Mouse (Mus musculus) CH12.LX (cell line): ENCODE measurements around the gene Ern1. TPM values are rescaled to one million over a fixed set of nuclear protein-coding genes. Genes with fewer than 3 reads are reported as not detected.

Source experiments
- DNase-seq: peaks from one replicate; pipeline ENCODE4 v3.0.0-alpha.2; 2013; ENCODE audit errors: extremely low read depth
- H3K27ac ChIP-seq: 2 replicates; pipeline ENCODE4 v1.5.1; 2012; ENCODE audit warnings: low read depth, mild to moderate bottlenecking, control low read depth, moderate library complexity; ENCODE audit not compliant: insufficient read depth
- H3K27me3 ChIP-seq: replicated peaks from 2 replicates; pipeline ENCODE3; 2012; ENCODE audit warnings: inconsistent platforms
- H3K36me3 ChIP-seq, 2 experiments: replicated peaks in 1 of 2; 2 replicates each; pipeline versions ENCODE3 to v1.6.1; 2012; ENCODE audit warnings: inconsistent platforms in 1 of 2, low read length in 1 of 2, mild to moderate bottlenecking in 1 of 2, mixed read lengths in 1 of 2, moderate library complexity in 1 of 2; ENCODE audit not compliant: control insufficient read depth in 1 of 2, insufficient read depth in 1 of 2
- H3K4me1 ChIP-seq, 2 experiments: 2 replicates each; pipeline ENCODE4 v1.6.1; 2012; ENCODE audit warnings: inconsistent platforms in 1 of 2, moderate library complexity in 1 of 2; ENCODE audit not compliant: insufficient read depth in 2 of 2, control insufficient read depth in 1 of 2
- H3K4me2 ChIP-seq: 2 replicates; pipeline ENCODE4 v1.6.1; 2012; ENCODE audit warnings: low read depth, mild to moderate bottlenecking, control low read depth; ENCODE audit not compliant: poor library complexity, insufficient read depth, severe bottlenecking
- H3K4me3 ChIP-seq, 3 experiments: fragments of 150-350 bp in 1 of 3; sonication (generic) in 1 of 3; replicated peaks in 1 of 3; 2 replicates each; pipeline versions ENCODE3 to v1.5.1; 2011 to 2012; ENCODE audit warnings: low read depth in 2 of 3, low read length in 2 of 3, mild to moderate bottlenecking in 2 of 3, moderate library complexity in 2 of 3, control low read depth in 1 of 3, improper control_type of control experiment in 1 of 3, inconsistent platforms in 1 of 3, mixed read lengths in 1 of 3; ENCODE audit not compliant: poor library complexity in 1 of 3
- H3K79me2 ChIP-seq: replicated peaks from 2 replicates; pipeline ENCODE4 v1.6.1; 2012; ENCODE audit warnings: mild to moderate bottlenecking, moderate library complexity; ENCODE audit not compliant: control insufficient read depth, poor library complexity, insufficient read depth, severe bottlenecking; ENCODE audit errors: extremely low read depth
- H3K9ac ChIP-seq: 2 replicates; pipeline ENCODE4 v1.6.1; 2012; ENCODE audit warnings: low read depth, mild to moderate bottlenecking, control low read depth, moderate library complexity; ENCODE audit not compliant: insufficient read depth
- H3K9me3 ChIP-seq: replicated peaks from 2 replicates; pipeline ENCODE3; 2012; ENCODE audit warnings: low read length, inconsistent platforms, mixed read lengths
- CHD2 ChIP-seq: IDR thresholded peaks from 2 replicates; pipeline ENCODE4 v1.6.1; 2011; ENCODE audit warnings: low read length, improper control_type of control experiment
- ELF1 ChIP-seq: IDR thresholded peaks from 2 replicates; pipeline ENCODE4 v1.6.1; 2014; ENCODE audit warnings: low read depth, mild to moderate bottlenecking, inconsistent platforms, low read length, improper control_type of control experiment
- MYC ChIP-seq: IDR thresholded peaks from 2 replicates; pipeline ENCODE4 v1.6.1; 2011; ENCODE audit warnings: low read depth, mild to moderate bottlenecking, improper control_type of control experiment, low read length
- NELFE ChIP-seq: IDR thresholded peaks from 2 replicates; pipeline ENCODE4 v1.6.1; 2011; ENCODE audit warnings: low read depth, low read length, improper control_type of control experiment
- POLR2A ChIP-seq: IDR thresholded peaks from 2 replicates; pipeline ENCODE4 v1.6.1; 2011; ENCODE audit warnings: low read depth, mild to moderate bottlenecking, improper control_type of control experiment, low read length
- POLR2AphosphoS2 ChIP-seq: IDR thresholded peaks from 2 replicates; pipeline ENCODE4 v1.6.1; 2011; ENCODE audit warnings: low read depth, low read length, improper control_type of control experiment
- TBP ChIP-seq: conservative IDR thresholded peaks from 2 replicates; pipeline ENCODE4 v1.6.1; 2011; ENCODE audit warnings: low read depth, low read length, improper control_type of control experiment
- TCF12 ChIP-seq: IDR thresholded peaks from 2 replicates; pipeline ENCODE4 v1.6.1; 2014; ENCODE audit warnings: low read depth, mild to moderate bottlenecking, inconsistent platforms, low read length, improper control_type of control experiment
- ZMIZ1 ChIP-seq: IDR thresholded peaks from 2 replicates; pipeline ENCODE4 v1.6.1; 2012; ENCODE audit warnings: low read depth, mild to moderate bottlenecking, inconsistent platforms, low read length, improper control_type of control experiment
- ZNF384 ChIP-seq: IDR thresholded peaks from 2 replicates; pipeline ENCODE4 v1.6.1; 2012; ENCODE audit warnings: low read depth, low read length, improper control_type of control experiment, inconsistent platforms
- dilution Hi-C: fragments of 300-500 bp; cut with MboI; formaldehyde crosslinking; loops from 2 replicates; pipeline ENCODE4 v1.14.3; 2020; ENCODE audit warnings: low sequenced_read_pairs; ENCODE audit not compliant: extremely low pct_unique_long_range_greater_than_20kb, extremely low pct_ligation_motif_present
- in situ Hi-C: fragments of 300-500 bp; cut with MboI; formaldehyde crosslinking; loops from 3 replicates; pipeline ENCODE4 v1.14.3; 2019; ENCODE audit warnings: low sequenced_read_pairs, low pct_ligation_motif_present, low pct_unique_long_range_greater_than_20kb, mixed read lengths
- polyA plus RNA-seq: library from polyadenylated mRNA; unstranded; fragments of >175 nt; gene quantifications from 2 replicates; pipeline ENCODE4 v1.2.1, GENCODE M21; 2012; ENCODE audit warnings: low read depth; ENCODE audit not compliant: insufficient read length
- total RNA-seq, 2 experiments: library from RNA; depleted of rRNA; stranded (reverse); fragments of 300-350 nt in 1 of 2; fragments of >200 nt in 1 of 2; gene quantifications; 2 replicates each; pipeline ENCODE4 v1.2.3; 2012 to 2014

Ern1 gene
- total and polyA plus RNA-seq, 3 experiments, result 3.0 to 21.7 (median 7.7) TPM

GRCm38 (mm10) chr11:106502631-106503424, 15.2 kb upstream of the Ern1 start:
- H3K4me2 ChIP-seq, result peak overlapping the region; percentile 29; the same call in 1 of the 2 replicates
- no peak overlapping the region for H3K4me3 ChIP-seq
- H3K4me1 ChIP-seq, result peaks cover 17 to 43% of the 10 kb centered on the region in 2 experiments
- H3K36me3 ChIP-seq, result peaks cover 0 to 8% of the 10 kb centered on the region in 2 experiments
- no peaks in the 10 kb centered on the region for H3K9me3 ChIP-seq
- peak overlapping the region; percentile 98 for H3K9ac ChIP-seq
- no peaks in the 10 kb centered on the region for H3K27me3 ChIP-seq
- dilution Hi-C loops, result no loop called here
- in situ Hi-C loops, result loop anchor here (10.0 kb wide), 1 partner anchor 252 kb away; the partner anchor contains the start of genes Milr1 and Pecam1
- TF ChIP-seq ELF1 (no peak), MYC (0 out of 2 replicates have a peak, but pooled peaks have one; percentile 13), TCF12 (no peak), CHD2 (peak; percentile 78), POLR2A (peak; percentile 75), POLR2AphosphoS2 (peak; percentile 34), NELFE (no peak), TBP (no peak), ZNF384 (peak; percentile 87)
- TF ChIP-seq, all 38 proteins: peak for 5
- peak; percentile 55 for DNase-seq
- Histone ChIP-seq H3K27ac (no peak overlapping the region), H3K79me2 (no peaks in the 10 kb centered on the region)

GRCm38 (mm10) chr11:106502159-106502505, 14.5 kb upstream of the Ern1 start:
- H3K36me3 ChIP-seq, result peaks cover 0 to 6% of the 10 kb centered on the region in 2 experiments

More at GRCm38 (mm10) chr11:106502159-106502505, 14.5 kb upstream of the Ern1 start:
- Histone ChIP-seq H3K79me2 (no peaks in the 10 kb centered on the region), H3K4me3 (peak overlapping the region in 2 of 3 experiments; percentile 68 to 78), H3K27ac (no peak overlapping the region), H3K27me3 (no peaks in the 10 kb centered on the region), H3K9ac (peak overlapping the region; percentile 98), H3K4me2 (peak overlapping the region; percentile 69), H3K4me1 (peaks cover 12 to 43% of the 10 kb centered on the region in 2 experiments), H3K9me3 (no peaks in the 10 kb centered on the region)
- no peak for DNase-seq
- in situ Hi-C loops, result loop anchor here (10.0 kb wide), 1 partner anchor 253 kb away; the partner anchor contains the start of genes Milr1 and Pecam1
- peak; percentile 57; the same call in 1 of the 2 replicates for TF ChIP-seq MYC
- TF ChIP-seq POLR2AphosphoS2, result peak; percentile 80
- no peak for TF ChIP-seq ZMIZ1
- 0 out of 2 replicates have a peak, but pooled peaks have one; percentile 29 for TF ChIP-seq TBP
- dilution Hi-C loops, result no loop called here
